Mouse (Mus musculus) 3T3-L1 (cell line): ENCODE measurements at regions not wholly inside any gene's neighbourhood (a gene's known extent, or its start where the extent isn't known, plus 50 kb on each side); places are given as distances from the start of the nearest gene placed in this dataset.

Source experiments
- DNase-seq: peaks from one replicate; pipeline ENCODE4 v3.0.0-alpha.2; 2015; ENCODE audit warnings: low read depth, low spot score

- no peak for DNase-seq
These were observed 54.0 kb upstream of the Enpep start for GRCm38 (mm10) chr3:129386522-129386921.

GRCm38 (mm10) chr3:129390506-129390905, 58.0 kb upstream of the Enpep start:
- no peak for DNase-seq

GRCm38 (mm10) chr3:129391888-129392813, 59.6 kb upstream of the Enpep start:
- DNase-seq = peak; percentile 20

- no peak for DNase-seq
These were observed 60.6 kb upstream of the Enpep start for GRCm38 (mm10) chr3:129392814-129393804.

- DNase-seq = no peak
These were observed 65.0 kb upstream of the Enpep start for GRCm38 (mm10) chr3:129397481-129397880.

- no peak for DNase-seq
These were observed 67.8 kb upstream of the Enpep start for GRCm38 (mm10) chr3:129400092-129400924.

- DNase-seq = no peak
These were observed 79.0 kb upstream of the Enpep start for GRCm38 (mm10) chr3:129411389-129412054.

GRCm38 (mm10) chr3:129412126-129412960, 79.8 kb upstream of the Enpep start:
- DNase-seq = no peak

GRCm38 (mm10) chr3:129412961-129413246, 80.4 kb upstream of the Enpep start:
- no peak for DNase-seq

GRCm38 (mm10) chr3:129415656-129416055, 83.1 kb upstream of the Enpep start:
- DNase-seq = no peak

GRCm38 (mm10) chr3:129416337-129416736, 83.8 kb upstream of the Enpep start:
- no peak for DNase-seq

GRCm38 (mm10) chr3:129421620-129422239, 89.2 kb upstream of the Enpep start:
- peak; percentile 80 for DNase-seq

GRCm38 (mm10) chr3:129428750-129429149, 96.2 kb upstream of the Enpep start:
- no peak for DNase-seq

- DNase-seq = peak; percentile 68
These were observed 96.9 kb upstream of the Enpep start for GRCm38 (mm10) chr3:129429161-129430111.

- DNase-seq = no peak
These were observed 98.1 kb upstream of the Elovl6 start for GRCm38 (mm10) chr3:129434056-129434455.

- DNase-seq = no peak
These were observed 94.5 kb upstream of the Elovl6 start for GRCm38 (mm10) chr3:129437687-129438086.

GRCm38 (mm10) chr3:129442756-129443155, 89.4 kb upstream of the Elovl6 start:
- no peak for DNase-seq

- no peak for DNase-seq
These were observed 87.9 kb upstream of the Elovl6 start for GRCm38 (mm10) chr3:129444221-129444620.
